Mouse (Mus musculus) limb, embryonic 14.5 days (tissue): ENCODE results near the gene Prune2. TPM values are rescaled to one million over a fixed set of nuclear protein-coding genes. Genes with fewer than 3 reads are reported as not detected.

Experiments used
- ATAC-seq: fragments of 200-750 bp; cut with Nextera tagmentation; 2 replicates; pipeline ENCODE4 v1.8.0; 2017; ENCODE audit warnings: low read depth, moderate number of reproducible peaks, moderate TSS enrichment; ENCODE audit not compliant: low FRiP score
- DNase-seq: peaks from one replicate; pipeline ENCODE4 v3.0.0-alpha.2; 2015; ENCODE audit warnings: low spot score
- H3K27ac ChIP-seq: fragments of 300-500 bp; sonication (generic); replicated peaks from 2 replicates; pipeline ENCODE4 v1.5.1; 2014; ENCODE audit warnings: low read depth, mild to moderate bottlenecking, low read length, moderate library complexity, mixed read lengths
- H3K27me3 ChIP-seq: fragments of 300-500 bp; sonication (generic); 2 replicates; pipeline ENCODE4 v1.6.1; 2014; ENCODE audit warnings: low read length, mixed read lengths; ENCODE audit not compliant: control insufficient read depth, insufficient read depth
- H3K36me3 ChIP-seq: fragments of 300-500 bp; sonication (generic); 2 replicates; pipeline ENCODE4 v1.6.1; 2014; ENCODE audit warnings: mild to moderate bottlenecking, low read length, moderate library complexity, mixed read lengths; ENCODE audit not compliant: control insufficient read depth, insufficient read depth
- H3K4me1 ChIP-seq: fragments of 300-500 bp; sonication (generic); 2 replicates; pipeline ENCODE4 v1.6.1; 2014; ENCODE audit warnings: antibody characterized with exemption, low read length, mixed read lengths; ENCODE audit not compliant: control insufficient read depth, insufficient read depth
- H3K4me2 ChIP-seq: fragments of 300-500 bp; sonication (generic); replicated peaks from 2 replicates; pipeline ENCODE4 v1.6.1; 2014; ENCODE audit warnings: low read depth, mild to moderate bottlenecking, low read length, moderate library complexity; ENCODE audit not compliant: severe bottlenecking
- H3K4me3 ChIP-seq: fragments of 300-500 bp; sonication (generic); replicated peaks from 2 replicates; pipeline ENCODE4 v1.5.1; 2014; ENCODE audit warnings: low read length
- H3K9ac ChIP-seq: fragments of 300-500 bp; sonication (generic); 2 replicates; pipeline ENCODE4 v1.6.1; 2014; ENCODE audit warnings: mild to moderate bottlenecking, low read depth, low read length, moderate library complexity; ENCODE audit not compliant: severe bottlenecking
- H3K9me3 ChIP-seq: fragments of 300-500 bp; sonication (generic); 2 replicates; pipeline ENCODE4 v1.6.1; 2016; ENCODE audit warnings: low read length; ENCODE audit not compliant: control insufficient read depth
- POLR2A ChIP-seq: fragments of 200-500 bp; IDR thresholded peaks from 2 replicates; pipeline ENCODE4 v1.8.0; 2012; ENCODE audit warnings: inconsistent platforms, mild to moderate bottlenecking, moderate library complexity, borderline replicate concordance; ENCODE audit not compliant: insufficient read depth, insufficient read length; ENCODE audit errors: extremely low read depth
- WGBS: fragments of 180-500 bp; shearing (Covaris S2); extraction: QIAGEN DNeasy Blood & Tissue Kit; methylation state at CpG from one replicate; pipeline ENCODE4 v1.1.7; 2014; 5-methylcytosine and 5-hydroxymethylcytosine counted together
- polyA plus RNA-seq, 2 experiments: library from polyadenylated mRNA; depleted of rRNA in 1 of 2; stranded (reverse) in 1 of 2; unstranded in 1 of 2; fragments of >200 nt; fragmentation: Nextera tagmentation in 1 of 2; extraction: Ambion mirVana in 1 of 2; gene quantifications; 2 replicates each; pipeline versions ENCODE4 v1.2.1 to v1.2.3; 2012 to 2014

Gene Prune2
- polyA plus RNA-seq, 2 experiments = 2.1 to 2.3 TPM

DNA sequence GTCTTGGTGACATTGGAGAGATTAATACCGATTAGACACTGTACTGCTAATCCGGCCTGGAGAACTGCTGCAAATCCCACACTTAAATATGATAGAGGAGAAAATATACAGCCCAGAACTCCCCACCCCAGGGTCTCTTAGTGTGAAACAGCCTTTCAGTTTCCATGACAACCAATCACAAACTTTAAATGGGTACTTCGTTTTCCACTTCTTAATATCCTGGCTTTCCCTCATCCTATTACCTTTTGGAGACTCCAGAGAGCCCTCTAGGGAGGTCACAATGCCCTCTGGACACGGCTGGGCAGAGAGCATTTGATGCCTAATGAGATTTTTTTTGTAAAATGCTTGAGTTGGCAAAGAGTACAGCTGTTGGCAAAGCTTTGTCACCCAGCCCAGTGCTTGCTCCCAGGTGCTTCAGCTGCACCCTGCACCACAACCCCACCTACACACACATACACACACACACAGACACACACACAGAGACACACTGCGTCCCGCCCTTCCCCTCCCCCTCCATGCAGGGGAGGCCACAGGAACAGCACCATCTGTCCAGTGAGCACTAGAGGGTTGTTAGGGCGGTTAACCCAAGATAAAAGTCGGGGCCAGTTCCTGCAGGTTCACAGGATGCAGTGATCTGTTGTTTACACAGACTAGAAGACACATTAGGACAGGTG lies 122.9 kb downstream of the Prune2 start:
- no peak overlapping the region for H3K27ac ChIP-seq
- H3K4me1 ChIP-seq = 0 out of 2 replicates have a peak, but pooled peaks cover 2% of the 10 kb centered on the region
- H3K4me3 ChIP-seq = no peak overlapping the region
- H3K36me3 ChIP-seq = no peaks in the 10 kb centered on the region
- 43% methylated on average over 8 of the region's 8 CpGs for WGBS
- ATAC-seq = no peak
- H3K4me2 ChIP-seq = no peak overlapping the region
- TF ChIP-seq POLR2A = no peak
- H3K27me3 ChIP-seq = no peaks in the 10 kb centered on the region
- no peak overlapping the region for H3K9ac ChIP-seq
- DNase-seq = no peak
- no peaks in the 10 kb centered on the region for H3K9me3 ChIP-seq

DNA sequence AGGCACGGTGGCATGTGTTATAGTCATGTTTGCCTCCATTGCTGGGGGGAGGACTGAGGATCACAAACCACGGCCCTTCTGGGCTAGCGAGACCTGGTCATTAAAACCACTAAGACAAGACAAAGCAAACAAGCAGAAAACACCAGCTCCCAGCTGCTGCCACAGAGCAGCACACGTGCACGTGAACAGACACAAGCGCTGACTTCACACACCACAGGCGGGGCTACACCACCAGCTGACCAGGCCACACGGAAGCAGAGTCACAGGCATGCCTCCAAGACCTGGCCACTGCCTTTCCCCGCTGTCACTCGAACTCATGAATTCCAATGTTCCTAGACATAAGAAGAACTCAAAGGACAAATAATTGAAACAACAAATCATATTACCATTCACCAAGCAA lies 125.5 kb downstream of the Prune2 start:
- 75% methylated on average over 10 of the region's 10 CpGs for WGBS
- TF ChIP-seq POLR2A = no peak
- Histone ChIP-seq H3K27ac (no peak overlapping the region), H3K4me1 (0 out of 2 replicates have a peak, but pooled peaks cover 2% of the 10 kb centered on the region), H3K36me3 (no peaks in the 10 kb centered on the region), H3K4me2 (no peak overlapping the region), H3K4me3 (no peak overlapping the region), H3K27me3 (no peaks in the 10 kb centered on the region), H3K9me3 (no peaks in the 10 kb centered on the region), H3K9ac (no peak overlapping the region)
- DNase-seq (no peak), ATAC-seq (no peak)

DNA sequence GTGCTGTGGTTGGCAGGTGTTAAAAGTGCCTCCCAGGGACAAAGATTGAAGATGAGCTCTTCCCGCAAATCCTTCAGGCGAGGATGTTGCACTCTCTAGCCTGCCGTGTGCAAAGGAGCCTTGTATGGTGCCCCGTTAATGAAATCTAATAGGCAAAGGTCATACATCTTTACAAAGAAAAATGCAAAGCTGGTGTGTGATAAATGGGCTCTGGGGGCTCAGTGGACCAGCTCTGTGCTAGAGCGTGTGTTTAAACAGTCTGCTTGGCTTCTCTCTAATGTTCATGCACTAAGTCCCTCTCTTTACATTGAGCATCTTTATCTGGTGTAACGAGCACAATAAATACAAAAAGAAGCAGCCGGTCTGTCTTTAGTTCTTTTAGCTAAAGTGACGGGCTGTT lies 138.1 kb downstream of the Prune2 start:
- ATAC-seq = no peak
- no peak overlapping the region for H3K27ac ChIP-seq
- WGBS = 41% methylated on average over 8 of the region's 8 CpGs
- H3K4me1 ChIP-seq = no peaks in the 10 kb centered on the region
- H3K4me3 ChIP-seq = no peak overlapping the region
- no peak overlapping the region for H3K4me2 ChIP-seq
- H3K27me3 ChIP-seq = no peaks in the 10 kb centered on the region
- H3K9ac ChIP-seq = no peak overlapping the region
- H3K9me3 ChIP-seq = no peaks in the 10 kb centered on the region
- TF ChIP-seq POLR2A = no peak
- no peak for DNase-seq
- H3K36me3 ChIP-seq = no peaks in the 10 kb centered on the region

DNA sequence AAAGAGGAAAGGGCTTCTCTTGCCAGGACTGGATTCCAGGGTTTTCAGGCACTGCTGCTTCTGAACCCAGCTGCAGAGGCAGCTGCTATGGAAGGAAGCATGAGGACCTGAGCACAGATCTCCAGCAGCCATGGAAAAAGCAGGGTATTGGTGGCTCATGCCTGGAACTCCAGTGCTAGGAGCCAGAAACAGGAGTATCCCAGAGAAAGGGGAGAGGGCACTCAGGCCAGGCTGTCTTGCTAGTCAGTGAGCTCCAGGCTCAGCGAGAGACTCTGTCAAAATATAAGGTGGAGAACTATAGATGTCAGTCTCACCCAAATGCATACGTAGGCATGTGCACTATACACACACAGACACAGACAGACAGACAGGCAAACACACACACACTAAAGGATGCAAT lies 140.4 kb downstream of the Prune2 start:
- H3K36me3 ChIP-seq = no peaks in the 10 kb centered on the region
- no peak for DNase-seq
- no peaks in the 10 kb centered on the region for H3K4me1 ChIP-seq
- no peak for ATAC-seq
- H3K9me3 ChIP-seq = no peaks in the 10 kb centered on the region
- no peak overlapping the region for H3K4me2 ChIP-seq
- H3K27ac ChIP-seq = no peak overlapping the region
- H3K27me3 ChIP-seq = no peaks in the 10 kb centered on the region
- H3K9ac ChIP-seq = no peak overlapping the region
- 92% methylated on average over 2 of the region's 2 CpGs for WGBS
- TF ChIP-seq POLR2A = no peak
- H3K4me3 ChIP-seq = no peak overlapping the region

DNA sequence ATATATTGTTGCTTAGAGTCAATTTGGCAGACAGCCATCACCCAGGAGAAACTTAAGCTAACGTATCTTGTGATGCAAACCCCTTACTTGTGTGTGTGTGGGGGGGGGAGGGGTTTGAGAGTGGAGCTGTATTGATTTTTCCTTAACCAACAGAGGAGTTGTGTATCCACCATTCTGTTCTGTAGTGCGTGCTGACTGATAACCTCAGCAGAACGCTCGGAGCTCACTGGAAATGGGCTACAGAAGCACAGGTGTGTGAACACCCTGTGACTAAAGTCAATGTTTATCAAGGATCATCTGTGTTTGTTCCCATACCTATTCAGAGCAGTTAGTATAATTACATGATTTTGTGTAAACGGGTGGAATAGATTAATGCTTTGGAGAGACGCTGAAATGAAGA lies 141.3 kb downstream of the Prune2 start:
- no peak for TF ChIP-seq POLR2A
- WGBS = 77% methylated on average over 6 of the region's 6 CpGs
- no peak overlapping the region for H3K9ac ChIP-seq
- H3K4me3 ChIP-seq = no peak overlapping the region
- H3K4me2 ChIP-seq = no peak overlapping the region
- no peak for DNase-seq
- no peaks in the 10 kb centered on the region for H3K4me1 ChIP-seq
- no peaks in the 10 kb centered on the region for H3K36me3 ChIP-seq
- H3K9me3 ChIP-seq = no peaks in the 10 kb centered on the region
- no peaks in the 10 kb centered on the region for H3K27me3 ChIP-seq
- H3K27ac ChIP-seq = no peak overlapping the region
- no peak for ATAC-seq
